Mouse (Mus musculus) small intestine, adult 2 months (tissue): Measurements from ENCODE around the gene Cep152.

Experiments
- CTCF ChIP-seq: fragments of 200-500 bp; IDR thresholded peaks from 2 replicates; pipeline ENCODE4 v1.5.1; 2012; ENCODE audit warnings: low read depth, mild to moderate bottlenecking, control low read depth, inconsistent platforms, low read length, moderate library complexity, mixed read lengths; ENCODE audit not compliant: insufficient replicate concordance, insufficient read length; ENCODE audit errors: extremely low read depth
- POLR2A ChIP-seq: fragments of 200-500 bp; IDR thresholded peaks from 2 replicates; pipeline ENCODE4 v1.6.1; 2012; ENCODE audit warnings: low read depth, mild to moderate bottlenecking, control low read depth, inconsistent platforms, low read length, moderate library complexity

- no peak for TF ChIP-seq CTCF
- no peak for TF ChIP-seq POLR2A
Observed at GRCm38 (mm10) chr2:125650742-125651352, 25.9 kb upstream of the Cep152 start.
